In the genomic region with DNA sequence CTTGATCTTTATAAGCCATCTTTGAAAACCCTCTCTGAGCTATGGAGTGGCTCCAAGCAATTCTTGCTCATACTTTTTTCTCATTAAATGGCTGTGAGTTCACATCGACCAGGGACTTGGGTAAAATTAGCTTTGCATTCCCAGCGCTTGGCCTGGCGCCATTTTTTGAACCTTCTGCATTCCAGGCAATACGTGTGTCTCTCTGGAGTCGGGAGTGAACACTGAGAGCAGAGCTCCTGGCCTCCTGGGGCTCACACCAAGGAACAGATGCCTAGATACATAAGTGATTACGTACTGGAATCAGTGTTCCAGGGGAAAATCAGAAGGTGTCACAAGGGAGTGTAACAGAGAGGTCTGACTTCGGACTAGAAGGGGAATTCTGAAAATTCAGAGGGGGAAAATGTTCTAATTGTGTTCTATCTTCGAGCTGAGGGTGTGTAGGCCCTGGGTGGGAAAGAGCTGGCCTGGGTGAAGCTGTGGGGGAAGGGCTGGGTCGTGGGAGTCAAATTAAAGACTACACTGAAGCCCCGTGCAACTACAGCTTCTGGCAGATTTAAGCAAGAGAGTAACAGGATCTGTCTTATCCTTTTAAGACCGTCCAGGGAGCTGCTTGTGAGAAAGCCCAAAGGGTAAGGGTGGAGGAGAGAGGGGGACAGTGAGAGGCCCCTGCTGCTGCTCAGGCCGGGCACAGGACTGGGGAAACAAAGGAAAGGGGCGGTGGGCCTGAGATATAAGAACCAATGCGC, we compare ENCODE assay signal across 8 mouse cellular contexts.
DNase-seq lines count a peak whose midpoint lies in the region; ATAC-seq and TF ChIP-seq lines count a peak whose summit lies in the region.

No protein-coding gene starts in this region.

- no peak overlapping the region for H3K9ac ChIP-seq in midbrain, embryonic 15.5 days

- no peak for TF ChIP-seq CTCF in left cerebral cortex, adult 2 months (IDR thresholded peaks at IDR 0.05)

- no peaks in the 10 kb centered on the region for H3K9me3 ChIP-seq in midbrain, embryonic 15.5 days

- no peaks in the 10 kb centered on the region for H3K36me3 ChIP-seq in midbrain, embryonic 15.5 days (replicated peaks)

- no peak for DNase-seq in frontal cortex, postnatal 36 days (ENCODE audit: low spot score in 2 of 2)
- peak; percentile 74 for DNase-seq in cerebellum, adult 9-11 months
- peak; percentile 70 to 73 for DNase-seq in heart, adult 18-20 months
- DNase-seq in kidney, adult 11 months, result peak; percentile 31
- DNase-seq in left cerebral cortex, adult 2 months (ENCODE audit: extremely low spot score in 1 of 2, low spot score in 2 of 2), result no peak

- H3K27me3 ChIP-seq in midbrain, embryonic 15.5 days (replicated peaks), result no peaks in the 10 kb centered on the region

- intact Hi-C loops in left cerebral cortex, adult 2 months (cut with DNase I), result no loop called here

- H3K27ac ChIP-seq in midbrain, embryonic 15.5 days, result peak overlapping the region; percentile 50; the same call in 1 of the 2 replicates
- H3K27ac ChIP-seq in left cerebral cortex, adult 2 months, result no peak overlapping the region

- peak; percentile 34; the same call in 1 of the 2 replicates for ATAC-seq in frontal cortex, adult (ENCODE audit: low TSS enrichment)
- ATAC-seq in midbrain, embryonic 15.5 days (replicated peaks), result peak; percentile 61
- ATAC-seq in erythroid progenitor cell, adult 5-6 weeks (replicated peaks; ENCODE audit: low FRiP score, poor library complexity, severe bottlenecking), result no peak

- no peak overlapping the region for H3K4me3 ChIP-seq in midbrain, embryonic 15.5 days
- H3K4me3 ChIP-seq in left cerebral cortex, adult 2 months, result no peak overlapping the region

- 35% methylated on average over 14 of the region's 14 CpGs for WGBS in midbrain, embryonic 15.5 days

- H3K4me2 ChIP-seq in midbrain, embryonic 15.5 days, result no peak overlapping the region

- peaks cover 16% of the 10 kb centered on the region for H3K4me1 ChIP-seq in midbrain, embryonic 15.5 days

Comparison
In these comparisons a context has a peak if more than half of its experiments do, and no peak if none do; other contexts are left out.
1. DNase-seq: peak in cerebellum, adult 9-11 months (single experiment), heart, adult 18-20 months (2 of 2) and kidney, adult 11 months (single experiment); none in frontal cortex, postnatal 36 days (0 of 2) and left cerebral cortex, adult 2 months (0 of 2).